Mouse (Mus musculus): Measurements from ENCODE around the gene Fpr1. TPM values are rescaled to one million over a fixed set of nuclear protein-coding genes. Genes with fewer than 3 reads are reported as not detected.
A peak's percentile ranks its signal among the peaks of the same experiment; 100 is the strongest.

Fpr1 gene
- polyA plus RNA-seq, 1 experiment from 2014 or later = 8.5 TPM

DNA sequence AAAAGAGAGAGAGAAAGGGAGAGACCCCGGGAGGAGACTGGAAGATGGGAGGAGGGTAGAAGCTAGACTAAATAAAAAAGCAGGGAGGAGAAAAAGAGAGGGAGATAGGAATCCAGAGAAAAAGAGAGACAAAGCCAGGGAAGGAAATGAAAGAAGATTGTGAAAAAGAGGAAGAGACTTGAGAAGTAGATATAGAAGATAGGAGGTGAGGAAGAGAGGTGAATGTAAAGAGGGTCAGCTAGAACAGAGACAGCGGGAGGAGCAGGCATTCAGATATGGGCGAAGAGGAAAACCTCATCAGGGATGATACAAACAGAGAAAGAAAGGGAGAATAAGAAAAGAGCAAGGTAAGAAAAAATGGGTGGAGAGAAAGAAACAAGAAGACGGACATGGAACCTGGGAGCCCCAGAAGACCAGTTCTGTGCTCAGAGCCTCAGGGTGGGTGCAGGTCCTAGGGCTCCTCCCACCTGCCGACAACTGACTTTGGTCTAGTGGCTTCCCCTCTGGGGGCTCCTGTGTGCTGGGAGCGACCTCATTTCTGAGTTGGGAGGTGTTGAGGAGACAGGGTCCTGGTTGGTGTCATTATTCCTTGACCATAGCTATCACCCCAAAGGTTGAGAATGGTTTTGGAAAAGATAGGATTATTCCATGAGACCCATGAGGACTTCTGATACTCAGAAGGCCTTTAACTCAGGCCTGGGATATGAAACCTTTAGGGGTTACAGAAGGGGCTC is 54.5 kb downstream of the Fpr1 start:
- no peaks in the 10 kb centered on the region for H3K9me3 ChIP-seq (replicated peaks; ENCODE audit: control insufficient read depth, low read length)
- H3K36me3 ChIP-seq (ENCODE audit: control insufficient read depth, insufficient read depth) = no peaks in the 10 kb centered on the region
- no peak overlapping the region; the same call in 1 of the 2 replicates for H3K9ac ChIP-seq (ENCODE audit: low read depth, low read length)
- peak overlapping the region; percentile 50 for H3K4me2 ChIP-seq (ENCODE audit: low read depth, low read length)
- WGBS (ENCODE audit: insufficient replicate concordance) = 12% methylated on average over 6 of the region's 6 CpGs
- peak overlapping the region; percentile 61 for H3K4me3 ChIP-seq (ENCODE audit: low read depth, low read length)
- H3K27ac ChIP-seq (ENCODE audit: low read length) = no peak overlapping the region
- peaks cover 21% of the 10 kb centered on the region for H3K27me3 ChIP-seq (ENCODE audit: control insufficient read depth, insufficient read depth, low read depth, low read length)
- no peaks in the 10 kb centered on the region; the same call in 1 of the 2 replicates for H3K4me1 ChIP-seq (ENCODE audit: control insufficient read depth, low read depth, low read length)
- no peak for ATAC-seq (ENCODE audit: low read depth)

DNA sequence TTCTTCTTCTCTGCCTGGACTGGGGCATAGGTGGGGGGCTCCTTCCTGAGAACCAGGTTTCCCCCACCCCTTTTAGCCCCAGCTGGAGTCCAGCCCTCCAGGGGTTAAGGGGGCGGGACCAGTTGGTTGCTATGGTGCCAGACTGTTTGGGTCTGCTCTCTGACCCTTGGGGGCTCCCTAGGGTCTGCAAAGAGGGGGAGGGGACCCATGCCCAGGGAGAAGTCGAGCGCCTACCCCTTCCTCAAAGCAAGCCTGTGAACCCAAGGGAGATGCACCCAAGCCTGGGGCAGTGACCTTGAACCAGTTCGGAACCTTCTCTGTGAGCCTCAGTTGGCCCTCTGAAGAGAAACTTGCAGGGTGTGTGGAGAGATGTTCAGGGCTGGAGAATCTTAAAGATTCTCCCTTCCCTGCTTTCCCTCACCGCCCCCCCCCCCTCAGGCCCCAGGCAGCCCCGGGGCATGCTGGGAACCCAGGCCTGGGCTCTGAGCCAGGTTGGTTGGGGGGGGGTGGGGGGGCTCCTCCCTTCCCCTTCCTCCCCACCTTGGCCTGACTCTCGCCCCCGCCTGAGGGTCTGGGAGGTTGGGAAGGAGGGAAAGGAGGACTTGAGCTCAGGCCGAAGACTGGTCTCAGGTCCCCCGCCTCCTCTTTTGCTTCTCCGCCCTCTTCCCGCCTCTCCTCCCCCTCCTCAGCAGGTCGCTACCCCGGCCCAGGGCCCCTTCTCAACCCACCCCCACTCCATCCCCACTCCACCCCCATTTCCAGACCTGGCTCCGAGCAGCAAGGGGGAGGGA is 55.4 kb downstream of the Fpr1 start:
- ATAC-seq (ENCODE audit: low read depth) = peak; percentile 4; the same call in 1 of the 2 replicates
- Histone ChIP-seq H3K4me3 (ENCODE audit: low read depth, low read length) (peak overlapping the region; percentile 61), H3K27me3 (ENCODE audit: control insufficient read depth, insufficient read depth, low read depth, low read length) (peaks cover 21% of the 10 kb centered on the region), H3K4me2 (ENCODE audit: low read depth, low read length) (peak overlapping the region; percentile 50), H3K36me3 (ENCODE audit: control insufficient read depth, insufficient read depth) (no peaks in the 10 kb centered on the region), H3K9ac (ENCODE audit: low read depth, low read length) (peak overlapping the region; percentile 33), H3K4me1 (ENCODE audit: control insufficient read depth, low read depth, low read length) (no peaks in the 10 kb centered on the region; the same call in 1 of the 2 replicates), H3K9me3 (replicated peaks; ENCODE audit: control insufficient read depth, low read length) (no peaks in the 10 kb centered on the region), H3K27ac (ENCODE audit: low read length) (peak overlapping the region; percentile 78; the same call in 1 of the 2 replicates)
- WGBS (ENCODE audit: insufficient replicate concordance) = 7% methylated on average over 10 of the region's 15 CpGs

GRCm38 (mm10) chr17:17827658-17828190 is 56.0 kb downstream of the Fpr1 start:
- Histone ChIP-seq H3K4me2 (ENCODE audit: low read depth, low read length) (peak overlapping the region; percentile 50), H3K9me3 (replicated peaks; ENCODE audit: control insufficient read depth, low read length) (no peaks in the 10 kb centered on the region), H3K4me3 (ENCODE audit: low read depth, low read length) (peak overlapping the region; percentile 61), H3K9ac (ENCODE audit: low read depth, low read length) (peak overlapping the region; percentile 33), H3K36me3 (ENCODE audit: control insufficient read depth, insufficient read depth) (no peaks in the 10 kb centered on the region), H3K4me1 (ENCODE audit: control insufficient read depth, low read depth, low read length) (no peaks in the 10 kb centered on the region; the same call in 1 of the 2 replicates), H3K27me3 (ENCODE audit: control insufficient read depth, insufficient read depth, low read depth, low read length) (peaks cover 21% of the 10 kb centered on the region), H3K27ac (ENCODE audit: low read length) (peak overlapping the region; percentile 78)
- peak; percentile 73 for ATAC-seq (ENCODE audit: low read depth)
- under 1% methylated on average over 12 of the region's 13 CpGs for WGBS (ENCODE audit: insufficient replicate concordance)

DNA sequence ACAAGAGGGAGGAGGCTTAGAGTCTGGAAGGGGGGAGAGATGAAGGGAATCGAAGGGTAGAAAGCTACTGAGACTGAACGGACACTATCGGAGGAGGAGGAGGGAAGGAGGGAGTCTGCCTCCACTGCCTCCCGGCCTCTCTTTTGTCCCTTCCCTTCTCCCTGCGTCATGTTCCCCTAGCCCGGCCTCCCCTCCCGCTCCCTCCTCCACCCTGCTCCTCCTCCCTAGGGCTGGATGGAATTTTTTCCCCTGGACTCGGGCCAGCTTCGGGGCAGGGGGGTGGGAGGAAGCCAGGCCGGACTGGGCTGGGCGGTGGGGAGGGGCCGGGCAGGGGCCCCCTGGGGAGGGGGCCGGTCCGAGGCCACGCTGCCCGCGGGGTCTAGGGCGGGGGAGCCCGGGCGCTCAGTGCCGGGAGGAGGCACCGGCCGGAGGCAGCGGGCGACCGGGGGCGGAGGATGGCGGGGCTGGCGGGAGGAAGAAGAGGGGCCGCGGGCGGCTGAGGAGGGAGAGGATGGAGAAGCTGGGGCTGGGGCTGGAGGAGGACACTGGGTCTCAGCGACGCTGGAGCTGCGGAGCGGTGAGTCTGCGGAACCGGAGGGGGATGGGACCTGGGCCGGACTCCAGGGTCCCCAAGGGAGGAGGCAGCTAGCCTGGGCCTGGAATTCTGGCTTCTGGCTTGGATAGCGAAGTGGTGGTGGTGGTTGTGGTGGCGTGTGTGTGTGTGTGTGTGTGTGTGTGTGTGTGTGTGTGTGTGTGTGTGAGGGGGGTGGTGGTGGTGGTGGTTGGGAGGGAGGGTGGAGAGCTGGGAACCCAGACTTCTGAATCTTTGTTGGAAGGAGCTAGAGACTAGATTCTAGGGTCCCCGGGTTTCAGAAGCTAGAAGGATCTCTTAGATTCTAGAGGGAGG is 56.7 kb downstream of the Fpr1 start, which contains the start of gene Spaca6:
Gene Spaca6 (plus strand): TSS at position 408 of the 907 bp plus-strand sequence.
- Histone ChIP-seq H3K27me3 (ENCODE audit: control insufficient read depth, insufficient read depth, low read depth, low read length) (peaks cover 21% of the 10 kb centered on the region), H3K4me3 (ENCODE audit: low read depth, low read length) (peak within 1 kb of the TSS; percentile 61), H3K9ac (ENCODE audit: low read depth, low read length) (peak within 1 kb of the TSS; percentile 49), H3K27ac (ENCODE audit: low read length) (peak within 1 kb of the TSS; percentile 78), H3K9me3 (replicated peaks; ENCODE audit: control insufficient read depth, low read length) (no peaks in the 10 kb centered on the region), H3K4me2 (ENCODE audit: low read depth, low read length) (peak within 1 kb of the TSS; percentile 50), H3K36me3 (ENCODE audit: control insufficient read depth, insufficient read depth) (no peaks in the 10 kb centered on the region), H3K4me1 (ENCODE audit: control insufficient read depth, low read depth, low read length) (no peaks in the 10 kb centered on the region; the same call in 1 of the 2 replicates)
- under 1% methylated on average over 36 of the region's 42 CpGs for WGBS (ENCODE audit: insufficient replicate concordance)
- peak; percentile 82 for ATAC-seq (ENCODE audit: low read depth)

MicroRNA genes within 50 kb of the gene (microRNA counts, 519-probe panel; counts per million panel counts)
- 3,442 counts per million, percentile 90 among the panel's probes with 10 or more counts for microRNA mmu-let-7e
- 2,740 counts per million, percentile 76 among the panel's probes with 10 or more counts for microRNA mmu-miR-125a-3p
- microRNA mmu-miR-125a-5p = 3,563 counts per million, percentile 93 among the panel's probes with 10 or more counts
- 2,902 counts per million, percentile 80 among the panel's probes with 10 or more counts for microRNA mmu-miR-99b

Small RNA genes within 50 kb of the gene (microRNA-seq; reads per million reads assigned to microRNA genes)
- gene Gm25927 (not detected), gene Mir125a (1,504 reads per million, percentile 80 among the genes with 10 or more reads in this experiment), gene Mir99b (9,476 reads per million, percentile 92 among the genes with 10 or more reads in this experiment), gene Mirlet7e (not detected)

Other genes with a start within 250 kb of the Fpr1 start
- not detected in 2 replicates for gene Vmn2r90, start 180.2 kb downstream of the Fpr1 start, polyA plus RNA-seq (2015; fragmentation: Nextera tagmentation; extraction: Ambion mirVana)
- 4.0 and 4.7 TPM in 2 replicates for gene Spaca6, start 56.8 kb downstream of the Fpr1 start, polyA plus RNA-seq (2015; fragmentation: Nextera tagmentation; extraction: Ambion mirVana)
- gene Has1, start 28.7 kb downstream of the Fpr1 start, polyA plus RNA-seq (2015; fragmentation: Nextera tagmentation; extraction: Ambion mirVana) = 0.05 and 0.07 TPM in 2 replicates
- gene Fpr2, start 3.9 kb upstream of the Fpr1 start, polyA plus RNA-seq (2015; fragmentation: Nextera tagmentation; extraction: Ambion mirVana) = 3.8 and 5.6 TPM in 2 replicates
- gene Fpr3, start 3.9 kb upstream of the Fpr1 start, polyA plus RNA-seq (2015; fragmentation: Nextera tagmentation; extraction: Ambion mirVana) = not detected in 2 replicates
- gene Fpr-rs4, start 137.8 kb upstream of the Fpr1 start, polyA plus RNA-seq (2015; fragmentation: Nextera tagmentation; extraction: Ambion mirVana) = not detected in 2 replicates
- not detected in 2 replicates for gene Vmn2r124, start 165.5 kb upstream of the Fpr1 start, polyA plus RNA-seq (2015; fragmentation: Nextera tagmentation; extraction: Ambion mirVana)
- not detected in 2 replicates for gene Vmn2r91, start 201.1 kb upstream of the Fpr1 start, polyA plus RNA-seq (2015; fragmentation: Nextera tagmentation; extraction: Ambion mirVana)